ENCODE assay signal across 8 mouse cellular contexts in the genomic region with DNA sequence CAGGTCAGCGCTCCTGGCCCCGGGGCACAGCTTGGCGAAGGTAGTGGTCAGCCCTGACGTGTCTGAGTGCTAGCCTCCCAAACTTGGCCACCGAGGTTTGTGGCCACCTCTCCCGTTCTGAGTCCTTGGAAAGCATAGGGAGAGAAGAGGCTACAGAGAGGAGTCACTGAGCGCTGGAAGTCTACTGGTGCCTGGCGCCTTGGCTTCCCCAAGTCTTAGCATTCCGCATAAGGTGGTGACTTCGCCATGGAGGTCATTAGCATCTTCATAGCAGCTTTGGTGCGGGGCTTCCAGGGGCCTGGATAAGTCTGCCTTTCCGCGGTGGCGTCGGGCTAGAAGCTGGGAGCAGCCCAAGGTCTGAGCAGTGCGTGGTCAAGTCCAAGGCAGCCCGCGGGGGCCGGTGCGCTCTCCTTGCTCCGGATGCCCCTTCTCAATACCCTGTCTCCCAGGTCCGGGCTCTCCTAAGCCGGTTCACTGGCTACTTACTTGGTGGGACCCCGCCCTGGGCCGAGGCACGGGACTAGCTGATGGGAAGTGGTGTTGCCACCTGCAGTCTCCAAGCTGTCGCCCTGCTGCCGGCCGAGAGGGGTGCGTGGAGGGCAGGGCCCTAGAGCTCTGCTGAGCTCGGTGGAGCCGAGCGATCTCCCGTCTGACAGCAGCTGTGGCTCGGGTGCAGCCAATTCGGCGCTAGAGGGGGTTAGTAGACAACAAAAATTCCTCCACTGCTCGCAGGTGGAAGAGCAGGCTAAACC. TPM values are rescaled to one million over a fixed set of nuclear protein-coding genes. Genes with fewer than 3 reads are reported as not detected.
DNase-seq lines count a peak whose midpoint lies in the region; ATAC-seq lines count a peak whose summit lies in the region.

No protein-coding gene starts in this region.

- no peaks in the 10 kb centered on the region for H3K27me3 ChIP-seq in midbrain, embryonic 16.5 days (ENCODE audit: control insufficient read depth, insufficient read depth, low read depth, low read length)

- H3K36me3 ChIP-seq in midbrain, embryonic 16.5 days (ENCODE audit: control insufficient read depth, insufficient read depth, low read length) = no peaks in the 10 kb centered on the region

- peaks cover 6% of the 10 kb centered on the region for H3K4me1 ChIP-seq in midbrain, embryonic 16.5 days (ENCODE audit: control insufficient read depth, insufficient read depth, low read length)

- peak overlapping the region; percentile 73 for H3K9ac ChIP-seq in midbrain, embryonic 16.5 days (ENCODE audit: low read depth, low read length)

- H3K4me2 ChIP-seq in midbrain, embryonic 16.5 days (ENCODE audit: low read length) = peak overlapping the region; percentile 95

- DNase-seq in layer of hippocampus, adult 11-12 months (ENCODE audit: low spot score) = peak; percentile 75
- DNase-seq in layer of hippocampus, adult 9-10 months (ENCODE audit: low spot score) = no peak
- peak; percentile 49 for DNase-seq in cerebellum, adult 9-11 months
- peak; percentile 67 to 86 for DNase-seq in frontal cortex, adult 2 months (ENCODE audit: extremely low spot score in 1 of 2, low spot score in 1 of 2)
- peak; percentile 54 to 73 for DNase-seq in layer of hippocampus, postnatal 25 days (ENCODE audit: extremely low spot score in 1 of 2, low spot score in 1 of 2)
- DNase-seq in testis, postnatal 10 days (ENCODE audit: low spot score) = peak; percentile 59
- no peak for DNase-seq in natural killer cell, adult 2 months (ENCODE audit: low spot score in 2 of 2)

- peak overlapping the region; percentile 62 for H3K4me3 ChIP-seq in midbrain, embryonic 16.5 days (ENCODE audit: low read depth, low read length)

- under 1% methylated on average over 38 of the region's 38 CpGs for WGBS in midbrain, embryonic 16.5 days

- peak overlapping the region; percentile 80 for H3K27ac ChIP-seq in midbrain, embryonic 16.5 days (ENCODE audit: low read length)

- ATAC-seq in midbrain, embryonic 16.5 days = peak; percentile 94

- no peaks in the 10 kb centered on the region for H3K9me3 ChIP-seq in midbrain, embryonic 16.5 days (replicated peaks; ENCODE audit: control insufficient read depth, low read length, poor library complexity, severe bottlenecking)

RNA-seq across cellular contexts. Expression of a gene that starts 0.7 kb away (rescaled TPM):
- polyA plus RNA-seq in frontal cortex, adult 2 months (2012; rRNA removed) = 11.5 and 12.7 TPM in 2 replicates
- total RNA-seq in layer of hippocampus, postnatal 25 days (2021) = 100 to 1,000 TPM; 164 to 228 TPM
- 6.4 and 8.1 TPM in 2 replicates for polyA plus RNA-seq in midbrain, embryonic 16.5 days (2015; fragmentation: Nextera tagmentation; extraction: Ambion mirVana)

Comparison
In these comparisons a context has a peak if more than half of its experiments do, and no peak if none do; other contexts are left out.
1. DNase-seq: peak in layer of hippocampus, adult 11-12 months (single experiment), cerebellum, adult 9-11 months (single experiment), frontal cortex, adult 2 months (2 of 2), layer of hippocampus, postnatal 25 days (2 of 2) and testis, postnatal 10 days (single experiment); none in layer of hippocampus, adult 9-10 months (single experiment) and natural killer cell, adult 2 months (0 of 2).